Mouse (Mus musculus): ENCODE data around the gene Dhdds. TPM values are rescaled to one million over a fixed set of nuclear protein-coding genes. Genes with fewer than 3 reads are reported as not detected.

Dhdds gene
- total and polyA plus RNA-seq, 3 experiments: 15.9 to 37.7 TPM; not detected in 1

- Histone ChIP-seq H3K27me3 (ENCODE audit: control insufficient read depth in 1 of 2, insufficient read depth in 2 of 2, low read length in 2 of 2) (no peaks in the 10 kb centered on the region), H3K4me1 (ENCODE audit: control insufficient read depth in 1 of 2, insufficient read depth in 2 of 2, low read length in 2 of 2) (peaks cover 0 to 25% of the 10 kb centered on the region in 2 experiments; a peak in 3 of 4 replicates), H3K36me3 (ENCODE audit: control insufficient read depth in 1 of 2, insufficient read depth in 2 of 2, low read length in 2 of 2) (peaks cover 3 to 13% of the 10 kb centered on the region in 2 experiments), H3K79me2 (ENCODE audit: control insufficient read depth, insufficient read depth, low read length, poor library complexity) (peaks cover 3% of the 10 kb centered on the region), H3K27ac (ENCODE audit: control insufficient read depth, low read depth, low read length) (no peak overlapping the region), H3K9ac (ENCODE audit: control insufficient read depth, low read depth, low read length, poor library complexity, severe bottlenecking) (no peak overlapping the region), H3K9me3 (replicated peaks; ENCODE audit: insufficient read depth, low read length) (no peaks in the 10 kb centered on the region), H3K4me3 (ENCODE audit: control insufficient read depth in 1 of 2, insufficient read depth in 1 of 2, low read depth in 2 of 2, low read length in 2 of 2) (no peak overlapping the region)
- DNase-seq (ENCODE audit: low read depth, low spot score): peak; percentile 24
- TF ChIP-seq USF2 (IDR thresholded peaks at IDR 0.05; ENCODE audit: borderline replicate concordance in 1 of 2, insufficient read depth in 1 of 2, low read depth in 1 of 2, low read length in 2 of 2) (no peak), NRF1 (IDR thresholded peaks at IDR 0.05; ENCODE audit: insufficient read depth, low read depth, low read length, poor library complexity, severe bottlenecking) (no peak), ZC3H11A (IDR thresholded peaks at IDR 0.05; ENCODE audit: low read depth, low read length) (no peak), POLR2A (IDR thresholded peaks at IDR 0.05; ENCODE audit: control insufficient read depth in 1 of 2, insufficient read depth in 1 of 2, low read depth in 1 of 2, low read length in 2 of 2, poor library complexity in 1 of 2) (no peak), UBTF (IDR thresholded peaks at IDR 0.05; ENCODE audit: borderline replicate concordance, insufficient read depth, low read depth, low read length) (no peak), BHLHE40 (IDR thresholded peaks at IDR 0.05; ENCODE audit: borderline replicate concordance, low read depth, low read length) (no peak), CTCF (IDR thresholded peaks at IDR 0.05 in 2 of 3, conservative IDR thresholded peaks at IDR 0.05 in 1 of 3; ENCODE audit: control insufficient read depth in 1 of 3, insufficient read depth in 1 of 3, low read depth in 2 of 3, low read length in 3 of 3, poor library complexity in 1 of 3, severe bottlenecking in 1 of 3) (peak in 1 of 3 experiments; percentile 20; a peak in 1 of 6 replicates), EP300 (IDR thresholded peaks at IDR 0.05; ENCODE audit: low read depth in 1 of 2, low read length in 2 of 2) (no peak), USF1 (IDR thresholded peaks at IDR 0.05; ENCODE audit: low read depth, low read length) (no peak)
Measured at GRCm38 (mm10) chr4:134001710-134002109, 992 bp upstream of the Dhdds start.

GRCm38 (mm10) chr4:133994697-133995096 lies 6.0 kb downstream of the Dhdds start:
- H3K36me3 ChIP-seq (ENCODE audit: control insufficient read depth in 1 of 2, insufficient read depth in 2 of 2, low read length in 2 of 2): peaks cover under 1 to 3% of the 10 kb centered on the region in 2 experiments; a peak in 3 of 4 replicates
- no peak overlapping the region for H3K9ac ChIP-seq (ENCODE audit: control insufficient read depth, low read depth, low read length, poor library complexity, severe bottlenecking)
- DNase-seq (ENCODE audit: low read depth, low spot score): no peak
- 0 out of 4 replicates have a peak, but pooled peaks cover 0 to 3% of the 10 kb centered on the region in 2 experiments for H3K4me1 ChIP-seq (ENCODE audit: control insufficient read depth in 1 of 2, insufficient read depth in 2 of 2, low read length in 2 of 2)
- TF ChIP-seq KAT2A (conservative IDR thresholded peaks at IDR 0.05; ENCODE audit: low read depth, low read length) (no peak), MAZ (IDR thresholded peaks at IDR 0.05; ENCODE audit: low read depth, low read length) (no peak), MEF2A (IDR thresholded peaks at IDR 0.05; ENCODE audit: extremely low read depth, insufficient replicate concordance, low read depth, low read length, poor library complexity, severe bottlenecking) (no peak), NELFE (IDR thresholded peaks at IDR 0.05; ENCODE audit: low read depth, low read length) (no peak), SMC3 (IDR thresholded peaks at IDR 0.05; ENCODE audit: low read depth, low read length) (no peak), EP300 (IDR thresholded peaks at IDR 0.05; ENCODE audit: low read depth in 1 of 2, low read length in 2 of 2) (no peak), UBTF (IDR thresholded peaks at IDR 0.05; ENCODE audit: borderline replicate concordance, insufficient read depth, low read depth, low read length) (no peak), POLR2AphosphoS5 (IDR thresholded peaks at IDR 0.05; ENCODE audit: borderline replicate concordance, low read depth, low read length) (no peak), SIN3A (IDR thresholded peaks at IDR 0.05; ENCODE audit: low read length) (no peak), CTCF (IDR thresholded peaks at IDR 0.05 in 2 of 3, conservative IDR thresholded peaks at IDR 0.05 in 1 of 3; ENCODE audit: control insufficient read depth in 1 of 3, insufficient read depth in 1 of 3, low read depth in 2 of 3, low read length in 3 of 3, poor library complexity in 1 of 3, severe bottlenecking in 1 of 3) (no peak), RCOR1 (IDR thresholded peaks at IDR 0.05; ENCODE audit: low read depth, low read length) (no peak), MAX (IDR thresholded peaks at IDR 0.05; ENCODE audit: low read length) (no peak), E2F4 (IDR thresholded peaks at IDR 0.05; ENCODE audit: borderline replicate concordance, low read depth, low read length) (no peak), CHD2 (IDR thresholded peaks at IDR 0.05; ENCODE audit: low read length) (no peak), GATA1 (IDR thresholded peaks at IDR 0.05; ENCODE audit: low read depth, low read length) (no peak)
- H3K9me3 ChIP-seq (replicated peaks; ENCODE audit: insufficient read depth, low read length): no peaks in the 10 kb centered on the region
- no peak overlapping the region for H3K27ac ChIP-seq (ENCODE audit: control insufficient read depth, low read depth, low read length)
- peaks cover 3% of the 10 kb centered on the region; the same call in 1 of the 2 replicates for H3K79me2 ChIP-seq (ENCODE audit: control insufficient read depth, insufficient read depth, low read length, poor library complexity)
- H3K4me3 ChIP-seq (ENCODE audit: control insufficient read depth in 1 of 2, insufficient read depth in 1 of 2, low read depth in 2 of 2, low read length in 2 of 2): no peak overlapping the region
- no peaks in the 10 kb centered on the region for H3K27me3 ChIP-seq (ENCODE audit: control insufficient read depth in 1 of 2, insufficient read depth in 2 of 2, low read length in 2 of 2)
